Mouse (Mus musculus) skeletal muscle tissue, adult 2 months (tissue): ENCODE measurements around the gene Gm37240.

ENCODE experiments used
- DNase-seq: peaks from one replicate; pipeline ENCODE4 v3.0.0-alpha.2; 2012; ENCODE audit warnings: low read depth, low spot score

Gene Gm37240

DNA sequence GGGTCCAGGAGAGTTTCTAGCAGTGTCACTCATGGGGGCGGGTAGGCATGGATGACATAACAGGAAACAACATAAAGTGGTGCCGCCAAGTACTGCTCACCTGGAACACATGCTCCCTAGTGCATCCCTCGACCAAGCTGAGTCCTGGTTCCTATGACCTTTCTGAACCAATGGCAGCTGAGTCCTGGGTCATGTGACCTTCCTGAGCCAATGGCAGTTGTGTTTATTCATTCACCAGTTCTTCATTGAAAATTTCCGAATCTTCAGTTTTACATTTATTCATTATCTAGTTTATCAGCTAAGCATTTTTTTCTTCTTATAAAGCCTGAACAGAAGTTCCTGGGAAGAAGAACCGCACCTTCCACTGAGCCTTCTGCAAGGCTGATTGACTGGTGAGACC is 838.7 kb downstream of the Gm37240 start:
- DNase-seq: no peak

DNA sequence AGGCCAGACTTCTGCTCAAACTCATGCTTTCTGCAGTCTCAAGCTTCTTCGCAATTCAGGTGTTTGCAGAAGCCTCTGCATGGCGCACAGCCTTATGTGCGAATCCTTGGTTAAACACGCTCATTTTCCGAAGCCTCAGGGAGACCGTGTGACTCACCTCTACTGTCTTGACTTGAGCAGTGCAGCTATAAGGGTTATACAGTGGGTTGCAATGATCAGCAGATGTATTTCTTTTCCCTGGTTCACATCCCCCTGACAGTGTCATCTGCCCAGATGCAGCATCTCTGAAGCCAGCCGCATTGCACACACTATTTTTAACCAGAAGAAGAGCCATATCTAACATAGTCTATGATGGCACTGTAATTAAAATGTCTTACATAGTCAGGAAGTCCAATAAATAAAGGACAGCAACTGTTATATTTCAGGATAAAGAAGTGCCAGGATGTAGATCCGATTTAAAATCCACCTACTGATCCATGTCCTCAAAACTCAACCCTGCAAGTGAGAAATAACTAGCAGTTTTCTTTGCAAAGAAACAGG is 843.6 kb downstream of the Gm37240 start:
- DNase-seq: no peak

DNA sequence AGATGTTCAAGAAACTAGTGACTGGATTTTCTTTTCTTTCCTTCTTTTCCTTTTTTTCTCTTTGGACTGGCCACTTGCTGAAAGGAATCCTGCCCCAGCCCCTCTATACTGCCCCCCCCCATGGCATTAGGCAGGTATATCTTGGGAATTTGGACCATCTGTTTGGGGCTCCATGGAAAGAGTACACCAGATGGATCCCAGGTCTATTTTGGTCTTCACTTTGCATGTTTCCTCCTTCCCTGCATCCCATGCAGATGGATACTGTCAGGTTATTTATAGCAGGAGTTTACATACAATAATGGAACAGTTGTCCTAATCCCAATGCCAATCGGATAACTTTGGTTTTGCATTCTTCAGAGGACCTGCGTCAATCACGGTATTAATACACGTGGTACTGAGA is 845.2 kb downstream of the Gm37240 start:
- no peak for DNase-seq

DNA sequence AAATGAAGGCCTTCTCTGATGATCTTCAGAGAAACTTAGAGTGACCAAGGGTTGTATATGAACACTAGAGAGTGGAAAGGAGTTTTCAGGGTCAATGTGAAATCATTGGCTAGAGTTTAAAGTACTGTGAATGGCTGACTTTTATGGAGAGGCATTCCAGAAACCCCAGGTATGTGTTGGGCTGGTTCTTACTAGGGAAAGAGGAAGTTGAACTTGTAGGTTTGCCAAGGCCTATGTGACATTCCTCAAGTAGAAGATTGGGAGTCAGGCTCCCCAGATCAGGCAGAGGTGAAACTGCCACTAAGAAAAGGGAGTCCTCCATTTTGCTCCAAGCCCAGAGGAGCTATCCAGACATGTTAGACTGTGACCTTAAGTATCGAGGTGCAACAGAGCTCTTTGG is 858.2 kb downstream of the Gm37240 start:
- no peak for DNase-seq

DNA sequence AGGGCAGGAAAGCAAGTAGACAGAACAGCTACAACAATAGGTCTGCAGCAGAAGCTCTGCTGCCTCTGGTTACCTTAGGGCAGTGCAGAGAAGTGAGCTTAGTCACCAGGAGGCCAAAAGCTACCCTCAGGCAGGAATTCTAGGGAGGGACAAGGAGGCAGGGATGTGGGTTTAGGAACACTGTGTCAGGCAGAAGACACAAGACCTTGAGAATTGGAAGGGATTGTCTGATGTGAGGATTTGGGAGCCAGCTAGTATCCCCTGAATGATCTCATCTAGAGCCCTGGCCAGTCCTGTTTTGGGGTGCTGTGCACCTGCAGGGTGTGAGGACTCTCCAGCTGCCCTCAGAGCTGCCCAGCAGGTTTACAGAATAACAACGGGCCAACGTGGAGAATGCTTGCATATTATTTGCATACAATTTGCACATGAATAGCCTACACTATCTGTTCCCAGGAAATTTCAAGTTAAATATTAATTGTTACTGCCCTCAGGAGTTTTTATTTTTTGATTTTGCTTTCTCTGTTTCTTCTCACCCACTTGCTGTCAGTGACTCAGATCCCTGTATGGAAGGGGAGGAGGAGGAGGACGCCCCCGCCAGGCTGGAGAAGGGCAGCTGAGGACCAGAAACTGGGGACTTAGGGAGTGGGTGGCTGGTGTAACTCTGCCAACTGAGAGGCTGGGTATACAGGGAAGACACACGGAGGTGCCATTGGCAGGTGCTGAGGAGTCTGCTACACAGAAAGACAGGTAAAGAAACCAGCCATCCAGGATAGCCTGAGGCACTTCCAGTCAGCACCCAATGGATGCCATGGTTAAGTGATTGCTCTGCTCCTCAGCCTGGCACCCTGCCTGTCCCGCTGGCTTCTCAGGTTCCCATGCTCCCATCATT is 862.3 kb downstream of the Gm37240 start:
- DNase-seq: no peak

DNA sequence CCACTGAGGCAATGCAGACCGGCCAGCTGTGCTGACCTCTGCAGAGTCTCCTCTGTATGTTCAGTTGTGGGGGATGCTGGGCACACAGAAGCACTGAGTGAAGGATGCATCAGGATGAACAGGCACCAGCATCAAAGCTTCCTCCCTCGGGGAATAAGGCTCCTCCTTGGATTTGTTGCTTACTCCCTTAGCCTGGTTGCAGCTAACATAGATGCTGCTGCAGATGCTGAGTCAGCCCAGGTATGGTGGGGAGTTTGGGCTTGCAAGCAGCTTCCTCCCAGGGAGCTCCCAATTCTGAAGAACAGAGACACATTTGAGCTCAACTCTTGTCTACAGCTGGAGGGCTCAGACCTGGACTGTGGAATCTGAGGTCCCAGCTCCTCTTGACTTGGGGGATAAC is 863.1 kb downstream of the Gm37240 start:
- DNase-seq: no peak

DNA sequence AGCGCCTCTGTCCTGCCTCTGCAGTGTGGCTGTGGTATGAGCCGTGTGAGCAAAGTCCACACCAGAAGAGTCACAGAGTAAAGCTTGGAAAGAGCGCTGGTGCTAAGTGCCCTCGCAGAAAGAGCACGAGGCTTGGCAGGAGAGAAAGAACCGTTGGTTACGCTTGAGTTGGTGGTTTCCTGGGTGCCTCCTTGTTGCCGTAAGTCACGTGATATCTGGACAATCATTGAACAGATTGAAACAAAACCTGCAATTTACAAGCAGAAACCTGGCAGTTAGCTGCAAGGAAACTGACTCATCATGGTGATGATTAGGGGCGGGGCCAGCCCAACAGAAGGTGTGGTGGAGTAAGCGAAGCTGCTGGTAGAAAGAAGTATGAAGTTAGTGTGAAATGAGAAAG is 864.5 kb downstream of the Gm37240 start:
- DNase-seq: no peak

DNA sequence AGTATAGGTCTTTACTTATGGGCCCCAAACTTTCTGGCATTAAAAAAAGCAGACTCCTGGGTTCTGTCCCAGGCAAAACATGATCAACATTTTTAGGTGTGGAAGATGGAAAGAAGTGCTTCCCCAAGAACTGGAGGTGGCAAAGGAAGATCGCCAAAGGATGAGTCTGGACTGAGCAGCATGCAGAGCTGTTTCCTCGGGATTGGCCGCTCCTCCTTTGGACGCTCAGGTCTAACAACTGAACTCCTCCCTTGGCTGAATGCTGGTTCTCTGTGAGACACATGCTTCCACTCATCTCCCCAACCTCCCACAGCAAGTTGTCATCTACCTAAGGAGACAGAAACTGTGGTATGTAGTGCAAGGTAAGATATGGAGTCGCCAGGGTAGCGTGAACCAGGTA is 865.5 kb downstream of the Gm37240 start:
- no peak for DNase-seq

DNA sequence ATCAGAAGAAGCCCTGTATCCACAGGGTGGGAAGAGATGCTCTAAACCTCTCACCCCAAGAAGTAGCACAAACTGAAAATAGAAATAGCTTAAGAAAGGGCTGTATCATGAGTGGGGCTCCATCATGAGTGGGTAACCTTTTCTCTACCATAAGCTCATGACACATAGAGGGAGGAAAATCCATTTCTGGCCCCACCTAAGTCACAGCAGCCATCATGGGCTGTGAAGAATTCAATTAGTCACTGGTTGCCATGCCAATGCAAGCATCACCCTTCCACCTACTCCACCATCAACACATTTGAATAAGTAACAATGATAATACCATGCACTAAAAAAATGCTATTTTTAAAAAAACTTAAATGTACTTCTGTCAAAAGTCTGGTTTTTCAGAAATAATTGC is 867.2 kb downstream of the Gm37240 start:
- no peak for DNase-seq

DNA sequence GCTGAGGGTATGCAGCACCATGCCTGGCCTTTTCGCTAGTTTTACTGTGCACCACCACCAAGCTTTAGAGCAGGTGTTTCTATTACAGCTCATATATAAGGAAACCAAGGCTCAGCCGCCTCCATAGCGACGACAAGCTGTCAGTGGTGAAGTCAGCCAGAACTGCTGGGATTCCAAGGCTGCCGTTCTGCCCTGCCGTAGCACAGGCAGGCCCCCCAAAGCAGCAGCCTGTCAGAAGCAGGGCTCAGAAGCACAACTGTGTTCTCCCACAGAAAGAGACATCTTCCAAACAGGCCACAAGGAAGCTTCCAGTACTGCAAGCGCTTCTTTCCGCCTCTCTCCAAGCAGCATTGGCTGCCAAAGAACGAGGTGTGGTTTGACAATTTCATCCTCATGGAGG is 871.7 kb downstream of the Gm37240 start:
- no peak for DNase-seq

DNA sequence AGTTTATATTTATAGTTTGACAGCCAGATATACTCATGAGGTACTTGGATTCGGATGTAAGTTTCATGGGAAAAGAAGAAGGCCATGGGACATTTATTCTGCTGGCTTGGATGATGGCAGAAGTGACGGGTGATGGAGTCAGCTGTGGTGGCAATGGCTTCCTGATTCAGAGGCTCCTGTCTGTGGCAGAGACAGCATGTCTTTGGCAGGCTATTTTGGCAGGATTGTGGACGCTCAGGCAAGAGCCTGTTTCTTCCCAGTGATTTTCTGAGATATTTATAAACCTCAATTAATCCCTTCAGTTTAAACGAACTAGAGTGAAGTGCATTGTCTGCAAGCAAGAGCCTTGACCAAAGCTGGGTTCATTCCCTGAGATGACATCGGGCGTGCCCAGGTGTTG is 874.4 kb downstream of the Gm37240 start:
- no peak for DNase-seq

DNA sequence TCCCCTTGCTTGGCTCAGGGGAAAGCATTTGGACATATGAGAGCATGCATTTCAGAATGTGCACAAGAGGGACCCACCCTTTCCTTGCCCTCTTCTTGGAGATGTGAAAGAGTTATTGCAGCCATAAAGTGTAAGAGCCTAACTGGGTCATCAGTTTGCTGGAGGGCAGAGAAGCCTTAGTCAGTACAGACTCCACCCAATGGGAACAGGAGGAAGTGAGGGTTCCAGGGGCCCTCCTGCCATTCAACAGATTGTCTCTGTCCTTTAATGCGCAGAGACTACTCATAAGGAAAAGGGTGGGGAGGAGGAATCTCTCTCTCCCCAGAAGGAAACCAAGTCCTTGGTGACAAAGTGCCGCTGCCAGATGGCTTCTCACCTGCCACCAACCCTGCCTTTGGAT is 882.1 kb downstream of the Gm37240 start:
- DNase-seq: no peak

DNA sequence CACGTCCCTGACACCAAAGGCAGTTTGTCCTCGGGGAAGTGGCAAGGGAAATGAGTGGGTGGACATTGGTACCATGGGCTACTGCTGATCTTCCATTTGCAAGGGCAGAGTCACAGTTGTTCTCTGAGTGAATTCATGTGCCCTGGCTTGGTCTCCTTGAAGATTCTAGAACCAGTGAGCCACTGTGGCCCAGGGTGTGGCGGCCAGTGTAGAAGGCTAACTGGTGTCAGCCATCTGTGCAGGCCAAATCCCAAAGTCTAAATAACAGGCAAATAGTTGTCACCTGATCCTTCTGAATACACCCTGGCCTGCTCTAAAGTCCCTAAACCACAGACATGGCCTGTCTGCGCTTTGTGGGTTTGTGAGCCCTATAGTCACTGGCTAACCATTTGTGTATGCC is 898.4 kb downstream of the Gm37240 start:
- no peak for DNase-seq

DNA sequence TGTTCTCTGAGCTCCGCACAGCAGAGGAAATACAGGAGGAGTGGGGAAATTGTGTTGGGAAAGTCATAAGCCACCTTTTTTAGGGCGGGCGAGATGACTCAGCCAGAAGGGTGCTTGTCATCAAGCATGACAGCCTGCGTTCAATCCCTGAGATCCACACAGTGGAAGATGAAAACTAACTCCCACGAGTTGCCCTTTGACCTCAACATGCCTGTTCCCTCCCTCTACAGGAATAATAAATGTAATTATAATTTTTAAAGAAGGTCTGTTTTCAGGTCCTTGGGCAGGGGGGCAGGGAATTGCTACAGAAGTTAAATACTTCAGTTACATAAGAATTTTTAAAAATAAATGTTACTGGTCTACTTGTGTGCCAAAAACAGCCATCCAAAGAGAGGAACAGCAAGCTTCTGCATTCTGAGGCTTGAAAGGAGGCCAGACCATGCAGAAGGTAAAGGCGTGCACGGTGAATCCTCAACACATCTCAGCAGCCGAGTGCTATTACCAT is 902.1 kb downstream of the Gm37240 start:
- no peak for DNase-seq

DNA sequence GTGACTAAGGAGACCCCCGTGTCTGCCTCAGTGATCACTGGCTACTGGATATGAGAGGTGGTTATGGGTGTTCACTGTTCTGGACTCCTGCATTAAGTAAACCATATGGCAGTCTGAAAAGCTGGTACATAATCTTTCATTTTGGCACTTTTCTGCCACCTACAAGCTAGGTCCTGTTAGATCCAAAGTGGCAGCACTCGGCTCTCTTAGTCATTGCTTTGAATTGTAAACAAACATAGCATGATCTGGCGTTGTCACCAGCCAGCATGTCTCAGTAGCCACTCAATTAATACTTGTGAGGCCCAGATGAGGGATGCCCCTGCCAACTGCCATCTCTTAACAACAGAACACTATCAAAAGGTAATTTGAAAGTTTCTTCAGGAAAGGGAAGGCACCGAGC is 904.6 kb downstream of the Gm37240 start:
- no peak for DNase-seq

DNA sequence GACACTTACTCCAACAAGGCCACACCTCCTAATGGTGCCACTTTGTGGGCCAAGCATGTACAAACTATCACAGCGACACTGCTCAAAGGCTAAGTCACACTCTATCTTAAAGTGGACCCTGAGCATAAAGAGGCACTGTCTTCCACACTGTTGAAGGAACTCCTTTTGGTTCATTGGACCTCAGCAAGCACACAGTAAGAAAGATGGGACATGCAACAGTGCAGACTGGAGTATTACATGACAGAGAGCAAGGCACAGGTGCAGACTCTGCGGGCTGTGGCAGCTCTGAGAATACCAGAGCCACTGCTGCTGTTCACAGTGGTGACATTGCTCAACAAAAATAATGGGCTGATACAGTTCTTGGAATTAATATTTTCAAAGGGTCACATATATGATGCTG is 907.2 kb downstream of the Gm37240 start:
- DNase-seq: no peak

DNA sequence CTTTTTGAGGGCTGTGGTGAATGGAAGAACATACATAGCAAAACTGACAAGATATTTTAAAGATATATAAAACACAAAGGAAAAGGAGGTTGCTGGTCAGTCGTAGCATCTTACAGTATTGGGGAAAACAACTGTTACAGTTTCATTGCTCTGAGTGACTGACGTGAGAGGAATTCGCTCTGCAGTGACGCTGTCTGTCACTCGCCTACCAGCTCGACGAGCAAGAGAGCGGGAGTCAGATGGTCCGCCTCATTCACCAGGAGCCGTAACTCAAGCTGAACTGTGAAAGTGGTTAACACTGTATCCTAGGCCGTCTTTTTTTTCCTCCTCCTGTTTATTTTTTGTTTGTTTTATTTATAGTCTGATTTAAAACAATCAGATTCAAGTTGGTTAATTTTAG is 908.6 kb downstream of the Gm37240 start:
- DNase-seq: no peak

DNA sequence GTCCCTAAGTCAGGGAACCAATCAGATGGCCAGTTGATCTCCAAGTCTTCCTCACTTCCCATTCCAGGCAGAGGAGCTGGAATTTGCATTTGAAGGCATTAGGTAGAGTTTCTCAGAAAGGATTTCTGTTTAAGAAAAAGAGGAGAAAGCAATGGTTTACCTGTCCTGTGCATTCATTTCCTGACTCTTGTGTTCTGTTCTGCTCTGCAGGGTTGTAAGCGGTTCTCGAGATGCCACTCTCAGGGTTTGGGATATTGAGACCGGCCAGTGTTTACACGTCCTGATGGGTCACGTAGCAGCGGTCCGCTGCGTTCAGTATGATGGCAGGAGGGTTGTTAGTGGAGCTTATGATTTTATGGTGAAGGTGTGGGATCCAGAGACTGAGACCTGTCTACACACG is 913.1 kb downstream of the Gm37240 start:
- no peak for DNase-seq

DNA sequence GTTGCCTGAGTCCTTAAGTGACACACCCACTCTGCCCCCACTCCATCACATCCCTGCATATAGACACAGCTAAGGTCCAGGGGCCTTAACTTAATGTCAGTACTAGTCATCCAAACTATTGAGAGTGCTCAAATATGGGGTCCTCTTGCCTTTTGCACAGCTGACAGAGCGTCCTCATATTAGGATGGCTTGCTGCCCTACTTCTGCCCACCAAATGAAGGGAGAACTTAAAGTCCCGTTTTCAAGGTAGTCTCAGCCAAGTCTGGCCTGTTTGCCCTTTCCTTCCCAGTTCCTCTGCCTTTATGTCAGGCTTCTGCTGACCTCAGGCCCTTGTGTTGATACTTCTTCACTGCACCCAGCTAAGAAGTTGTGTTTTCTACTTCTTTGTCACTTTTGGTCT is 914.4 kb downstream of the Gm37240 start:
- DNase-seq: no peak

DNA sequence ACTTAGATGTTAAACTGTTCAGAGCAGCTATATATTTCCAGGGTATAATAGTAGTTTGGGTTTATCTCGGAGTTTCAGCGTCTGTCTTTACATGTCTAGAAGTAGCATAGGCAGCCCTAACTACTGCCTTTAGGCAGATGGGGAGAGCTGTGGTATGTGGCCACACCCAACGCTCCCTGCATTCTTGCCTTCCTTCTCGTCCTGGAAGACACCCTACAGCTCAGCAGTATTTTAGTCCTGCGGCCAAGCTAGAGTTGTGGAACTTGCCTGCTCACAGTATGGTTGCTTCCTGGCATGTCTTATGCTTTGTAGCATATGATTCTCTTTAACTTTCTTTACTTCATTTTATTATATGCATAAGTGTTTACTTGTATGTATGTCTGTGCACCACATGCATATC is 915.8 kb downstream of the Gm37240 start:
- DNase-seq: no peak

DNA sequence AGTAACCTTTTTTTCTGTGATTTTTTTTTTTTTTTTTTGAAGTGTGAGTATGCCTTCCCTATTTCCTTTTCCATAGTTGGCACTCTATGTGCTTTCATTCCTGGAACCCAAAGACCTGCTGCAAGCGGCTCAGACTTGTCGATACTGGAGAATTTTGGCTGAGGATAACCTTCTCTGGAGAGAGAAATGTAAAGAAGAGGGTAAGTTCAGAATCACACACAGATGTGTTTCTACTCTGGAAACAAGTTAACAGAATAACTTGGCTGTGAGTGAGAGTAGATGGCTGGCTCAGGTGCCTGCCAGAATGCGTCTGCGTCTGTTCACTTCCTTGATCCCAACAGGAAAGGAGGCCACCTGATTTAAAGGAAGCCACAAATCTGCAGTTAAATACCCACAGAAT is 920.0 kb downstream of the Gm37240 start:
- DNase-seq: no peak

DNA sequence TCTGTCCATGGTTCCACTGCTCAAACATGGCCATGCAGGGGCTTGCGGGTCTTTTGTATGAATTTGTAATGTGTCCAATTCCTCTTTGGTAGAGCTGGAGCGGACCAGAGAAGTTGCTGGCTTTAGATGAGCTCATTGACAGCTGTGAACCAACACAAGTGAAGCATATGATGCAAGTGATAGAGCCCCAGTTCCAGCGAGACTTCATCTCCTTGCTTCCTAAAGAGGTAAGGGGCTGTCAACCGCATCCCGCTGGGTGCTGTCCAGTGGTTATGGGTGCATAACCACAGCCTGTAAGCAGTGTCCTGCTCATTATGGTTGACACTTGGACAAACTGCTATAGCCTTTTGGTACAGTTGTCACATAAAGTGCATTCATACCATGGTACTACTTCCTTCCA is 922.2 kb downstream of the Gm37240 start:
- no peak for DNase-seq

DNA sequence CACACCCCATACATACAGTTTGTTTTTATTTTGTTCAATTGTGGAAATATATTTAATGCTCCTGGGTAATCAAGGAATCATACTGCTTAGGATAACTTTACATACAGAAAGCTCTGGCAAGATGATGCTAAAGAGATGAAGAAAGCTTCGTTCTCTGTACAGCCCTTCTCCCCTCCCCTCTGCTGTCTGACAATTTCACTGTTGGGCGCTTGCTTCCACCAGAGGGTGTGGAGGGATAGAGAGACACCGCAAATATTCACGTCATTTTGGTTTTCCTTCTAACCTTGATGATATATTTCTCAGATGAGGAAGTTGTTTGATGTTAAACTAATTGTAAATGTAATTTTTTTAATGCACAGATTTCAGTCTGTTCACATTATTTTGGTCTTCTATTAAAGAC is 931.5 kb downstream of the Gm37240 start:
- DNase-seq: no peak
